Mouse (Mus musculus) macrophage (primary cell): ENCODE measurements around the gene Syne1. TPM values are rescaled to one million over a fixed set of nuclear protein-coding genes. Genes with fewer than 3 reads are reported as not detected.

Source experiments
- H3K27ac ChIP-seq: fragments of 350-480 bp; formaldehyde crosslinking; 2 replicates; pipeline ENCODE4 v1.9.0; 2021
- H3K36me3 ChIP-seq: fragments of 350-480 bp; formaldehyde crosslinking; 2 replicates; pipeline ENCODE4 v1.9.0; 2021; ENCODE audit errors: inconsistent target
- H3K4me3 ChIP-seq: fragments of 350-480 bp; formaldehyde crosslinking; 2 replicates; pipeline ENCODE4 v1.9.0; 2021; ENCODE audit errors: inconsistent target
- H3K79me2 ChIP-seq: fragments of 350-480 bp; formaldehyde crosslinking; 2 replicates; pipeline ENCODE4 v1.9.0; 2021; ENCODE audit errors: inconsistent target
- WGBS: methylation state at CpG from one replicate; pipeline ENCODE4 v1.1.7; 2026; ENCODE audit warnings: inconsistent platforms; ENCODE audit not compliant: missing documents; 5-methylcytosine and 5-hydroxymethylcytosine counted together
- polyA plus RNA-seq: library from polyadenylated mRNA; stranded (reverse); fragments of 250-400 nt; gene quantifications from 3 replicates; pipeline ENCODE4 v1.2.4, GENCODE M21; 2018; ENCODE audit warnings: inconsistent platforms

The Syne1 gene
- polyA plus RNA-seq, 1 experiment from 2014 or later: 14.6 TPM

- Histone ChIP-seq H3K36me3 (0 out of 2 replicates have a peak, but pooled peaks cover 4% of the 10 kb centered on the region), H3K4me3 (no peak overlapping the region), H3K27ac (no peak overlapping the region), H3K79me2 (no peaks in the 10 kb centered on the region)
- WGBS: 92% methylated on average over 11 of the region's 11 CpGs
These were observed 480.9 kb downstream of the Syne1 start for GRCm38 (mm10) chr10:5070168-5070940.

- H3K79me2 ChIP-seq: no peaks in the 10 kb centered on the region
- WGBS: 97% methylated on average over 14 of the region's 14 CpGs
- no peak within 1 kb of the TSS for H3K4me3 ChIP-seq
- 0 out of 2 replicates have a peak, but pooled peaks cover 4% of the 10 kb centered on the region for H3K36me3 ChIP-seq
- H3K27ac ChIP-seq: no peak within 1 kb of the TSS
These were observed 482.5 kb downstream of the Syne1 start, which contains the start of gene Gm10097 for GRCm38 (mm10) chr10:5068676-5069265. TSS of gene Gm10097 (plus strand) at chr10:5069192.

GRCm38 (mm10) chr10:5067113-5067512 lies 484.2 kb downstream of the Syne1 start:
- no peaks in the 10 kb centered on the region for H3K79me2 ChIP-seq
- WGBS: 28% methylated on average over 3 of the region's 3 CpGs
- peak overlapping the region; percentile 32; the same call in 1 of the 2 replicates for H3K27ac ChIP-seq
- H3K36me3 ChIP-seq: 0 out of 2 replicates have a peak, but pooled peaks cover 4% of the 10 kb centered on the region
- no peak overlapping the region for H3K4me3 ChIP-seq

- WGBS: 83% methylated on average over 2 of the region's 2 CpGs
- H3K36me3 ChIP-seq: no peaks in the 10 kb centered on the region
- H3K79me2 ChIP-seq: no peaks in the 10 kb centered on the region
- no peak overlapping the region for H3K27ac ChIP-seq
- H3K4me3 ChIP-seq: no peak overlapping the region
These were observed 491.3 kb downstream of the Syne1 start for GRCm38 (mm10) chr10:5059983-5060382.

- Histone ChIP-seq H3K4me3 (no peak overlapping the region), H3K36me3 (no peaks in the 10 kb centered on the region), H3K79me2 (no peaks in the 10 kb centered on the region), H3K27ac (no peak overlapping the region)
- 94% methylated on average over 2 of the region's 2 CpGs for WGBS
These were observed 492.4 kb downstream of the Syne1 start for GRCm38 (mm10) chr10:5058876-5059275.

GRCm38 (mm10) chr10:5057661-5058060 lies 493.6 kb downstream of the Syne1 start:
- H3K79me2 ChIP-seq: no peaks in the 10 kb centered on the region
- WGBS: 92% methylated on average over 15 of the region's 15 CpGs

GRCm38 (mm10) chr10:5056940-5057339 lies 494.3 kb downstream of the Syne1 start:
- H3K79me2 ChIP-seq: no peaks in the 10 kb centered on the region
- peaks cover 8% of the 10 kb centered on the region; the same call in 1 of the 2 replicates for H3K36me3 ChIP-seq
- no peak overlapping the region for H3K27ac ChIP-seq
- WGBS: 11% methylated on average over 3 of the region's 3 CpGs
- H3K4me3 ChIP-seq: no peak overlapping the region

More at GRCm38 (mm10) chr10:5057661-5058060, 493.6 kb downstream of the Syne1 start:
- Histone ChIP-seq H3K36me3 (peaks cover under 1% of the 10 kb centered on the region; the same call in 1 of the 2 replicates), H3K27ac (no peak overlapping the region), H3K4me3 (no peak overlapping the region)

- Histone ChIP-seq H3K4me3 (no peak overlapping the region), H3K27ac (no peak overlapping the region), H3K79me2 (no peaks in the 10 kb centered on the region), H3K36me3 (peaks cover 10% of the 10 kb centered on the region; the same call in 1 of the 2 replicates)
- 92% methylated on average over 10 of the region's 10 CpGs for whole genome bisulfite sequencing
These were observed 495.0 kb downstream of the Syne1 start for GRCm38 (mm10) chr10:5056243-5056735.

- Histone ChIP-seq H3K36me3 (peaks cover 31% of the 10 kb centered on the region; the same call in 1 of the 2 replicates), H3K4me3 (no peak overlapping the region), H3K27ac (no peak overlapping the region), H3K79me2 (no peaks in the 10 kb centered on the region)
- 95% methylated on average over 5 of the region's 5 CpGs for WGBS
These were observed 505.6 kb downstream of the Syne1 start for GRCm38 (mm10) chr10:5045671-5046070.

GRCm38 (mm10) chr10:5045213-5045612 lies 506.1 kb downstream of the Syne1 start:
- Histone ChIP-seq H3K4me3 (no peak overlapping the region), H3K27ac (no peak overlapping the region), H3K36me3 (peaks cover 33% of the 10 kb centered on the region; the same call in 1 of the 2 replicates), H3K79me2 (no peaks in the 10 kb centered on the region)
- WGBS: 94% methylated on average over 7 of the region's 7 CpGs

GRCm38 (mm10) chr10:5044481-5044880 lies 506.8 kb downstream of the Syne1 start:
- H3K27ac ChIP-seq: no peak overlapping the region
- WGBS: 37% methylated on average over 8 of the region's 8 CpGs
- H3K36me3 ChIP-seq: peaks cover 33% of the 10 kb centered on the region; the same call in 1 of the 2 replicates

GRCm38 (mm10) chr10:5041254-5041653 lies 510.0 kb downstream of the Syne1 start:
- no peaks in the 10 kb centered on the region for H3K79me2 ChIP-seq
- H3K4me3 ChIP-seq: no peak overlapping the region
- peaks cover 26% of the 10 kb centered on the region; the same call in 1 of the 2 replicates for H3K36me3 ChIP-seq
- 95% methylated on average over 8 of the region's 8 CpGs for WGBS
- H3K27ac ChIP-seq: no peak overlapping the region

More at GRCm38 (mm10) chr10:5044481-5044880, 506.8 kb downstream of the Syne1 start:
- no peaks in the 10 kb centered on the region for H3K79me2 ChIP-seq
- no peak overlapping the region for H3K4me3 ChIP-seq

- 94% methylated on average over 15 of the region's 15 CpGs for WGBS
- Histone ChIP-seq H3K79me2 (no peaks in the 10 kb centered on the region), H3K27ac (no peak overlapping the region), H3K36me3 (peaks cover 37% of the 10 kb centered on the region; the same call in 1 of the 2 replicates), H3K4me3 (no peak overlapping the region)
These were observed 518.9 kb downstream of the Syne1 start for GRCm38 (mm10) chr10:5032192-5033048.

- Histone ChIP-seq H3K79me2 (no peaks in the 10 kb centered on the region), H3K27ac (no peak overlapping the region), H3K36me3 (peaks cover 22% of the 10 kb centered on the region; the same call in 1 of the 2 replicates), H3K4me3 (no peak overlapping the region)
- 100% methylated on average over 1 of the region's 1 CpGs for WGBS
These were observed 521.4 kb downstream of the Syne1 start for GRCm38 (mm10) chr10:5029883-5030282.
